Mouse (Mus musculus) CH12.LX (cell line): ENCODE measurements around the gene Ezh1. TPM values are rescaled to one million over a fixed set of nuclear protein-coding genes. Genes with fewer than 3 reads are reported as not detected.

Experiments used
- DNase-seq: peaks from one replicate; pipeline ENCODE4 v3.0.0-alpha.2; 2013; ENCODE audit errors: extremely low read depth
- H3K27ac ChIP-seq: 2 replicates; pipeline ENCODE4 v1.5.1; 2012; ENCODE audit warnings: low read depth, mild to moderate bottlenecking, control low read depth, moderate library complexity; ENCODE audit not compliant: insufficient read depth
- H3K27me3 ChIP-seq: replicated peaks from 2 replicates; pipeline ENCODE3; 2012; ENCODE audit warnings: inconsistent platforms
- H3K36me3 ChIP-seq, 2 experiments: replicated peaks in 1 of 2; 2 replicates each; pipeline versions ENCODE3 to v1.6.1; 2012; ENCODE audit warnings: inconsistent platforms in 1 of 2, low read length in 1 of 2, mild to moderate bottlenecking in 1 of 2, mixed read lengths in 1 of 2, moderate library complexity in 1 of 2; ENCODE audit not compliant: control insufficient read depth in 1 of 2, insufficient read depth in 1 of 2
- H3K4me1 ChIP-seq, 2 experiments: 2 replicates each; pipeline ENCODE4 v1.6.1; 2012; ENCODE audit warnings: inconsistent platforms in 1 of 2, moderate library complexity in 1 of 2; ENCODE audit not compliant: insufficient read depth in 2 of 2, control insufficient read depth in 1 of 2
- H3K4me2 ChIP-seq: 2 replicates; pipeline ENCODE4 v1.6.1; 2012; ENCODE audit warnings: low read depth, mild to moderate bottlenecking, control low read depth; ENCODE audit not compliant: poor library complexity, insufficient read depth, severe bottlenecking
- H3K4me3 ChIP-seq, 3 experiments: fragments of 150-350 bp in 1 of 3; sonication (generic) in 1 of 3; replicated peaks in 1 of 3; 2 replicates each; pipeline versions ENCODE3 to v1.5.1; 2011 to 2012; ENCODE audit warnings: low read depth in 2 of 3, low read length in 2 of 3, mild to moderate bottlenecking in 2 of 3, moderate library complexity in 2 of 3, control low read depth in 1 of 3, improper control_type of control experiment in 1 of 3, inconsistent platforms in 1 of 3, mixed read lengths in 1 of 3; ENCODE audit not compliant: poor library complexity in 1 of 3
- H3K79me2 ChIP-seq: replicated peaks from 2 replicates; pipeline ENCODE4 v1.6.1; 2012; ENCODE audit warnings: mild to moderate bottlenecking, moderate library complexity; ENCODE audit not compliant: control insufficient read depth, poor library complexity, insufficient read depth, severe bottlenecking; ENCODE audit errors: extremely low read depth
- H3K9ac ChIP-seq: 2 replicates; pipeline ENCODE4 v1.6.1; 2012; ENCODE audit warnings: low read depth, mild to moderate bottlenecking, control low read depth, moderate library complexity; ENCODE audit not compliant: insufficient read depth
- H3K9me3 ChIP-seq: replicated peaks from 2 replicates; pipeline ENCODE3; 2012; ENCODE audit warnings: low read length, inconsistent platforms, mixed read lengths
- ELF1 ChIP-seq: IDR thresholded peaks from 2 replicates; pipeline ENCODE4 v1.6.1; 2014; ENCODE audit warnings: low read depth, mild to moderate bottlenecking, inconsistent platforms, low read length, improper control_type of control experiment
- EP300 ChIP-seq: IDR thresholded peaks from 2 replicates; pipeline ENCODE4 v1.6.1; 2011; ENCODE audit warnings: low read length, improper control_type of control experiment
- HCFC1 ChIP-seq: IDR thresholded peaks from 2 replicates; pipeline ENCODE4 v1.6.1; 2012; ENCODE audit warnings: low read depth, mild to moderate bottlenecking, inconsistent platforms, low read length, improper control_type of control experiment
- IRF4 ChIP-seq: IDR thresholded peaks from 2 replicates; pipeline ENCODE4 v1.6.1; 2014; ENCODE audit warnings: low read depth, mild to moderate bottlenecking, inconsistent platforms, low read length, improper control_type of control experiment
- JUND ChIP-seq: conservative IDR thresholded peaks from 2 replicates; pipeline ENCODE4 v1.6.1; 2011; ENCODE audit warnings: low read depth, low read length, improper control_type of control experiment
- KAT2A ChIP-seq: IDR thresholded peaks from 2 replicates; pipeline ENCODE4 v1.6.1; 2012; ENCODE audit warnings: low read length, improper control_type of control experiment, inconsistent platforms; ENCODE audit not compliant: insufficient replicate concordance
- MEF2A ChIP-seq: IDR thresholded peaks from 2 replicates; pipeline ENCODE4 v1.6.1; 2014; ENCODE audit warnings: low read depth, mild to moderate bottlenecking, inconsistent platforms, low read length, improper control_type of control experiment, borderline replicate concordance
- MXI1 ChIP-seq: IDR thresholded peaks from 2 replicates; pipeline ENCODE4 v1.6.1; 2011; ENCODE audit warnings: mild to moderate bottlenecking, low read depth, low read length, improper control_type of control experiment
- NELFE ChIP-seq: IDR thresholded peaks from 2 replicates; pipeline ENCODE4 v1.6.1; 2011; ENCODE audit warnings: low read depth, low read length, improper control_type of control experiment
- NRF1 ChIP-seq: IDR thresholded peaks from 2 replicates; pipeline ENCODE4 v1.6.1; 2014; ENCODE audit warnings: low read depth, mild to moderate bottlenecking, inconsistent platforms, low read length, improper control_type of control experiment, moderate library complexity
- PAX5 ChIP-seq: IDR thresholded peaks from 2 replicates; pipeline ENCODE4 v1.6.1; 2012; ENCODE audit warnings: low read length, inconsistent platforms, mixed read lengths
- POLR2A ChIP-seq: IDR thresholded peaks from 2 replicates; pipeline ENCODE4 v1.6.1; 2011; ENCODE audit warnings: low read depth, mild to moderate bottlenecking, improper control_type of control experiment, low read length
- RAD21 ChIP-seq: IDR thresholded peaks from 2 replicates; pipeline ENCODE4 v1.6.1; 2011; ENCODE audit warnings: low read depth, mild to moderate bottlenecking, low read length, improper control_type of control experiment, moderate library complexity
- SMC3 ChIP-seq: IDR thresholded peaks from 2 replicates; pipeline ENCODE4 v1.6.1; 2011; ENCODE audit warnings: low read depth, low read length, improper control_type of control experiment
- TCF12 ChIP-seq: IDR thresholded peaks from 2 replicates; pipeline ENCODE4 v1.6.1; 2014; ENCODE audit warnings: low read depth, mild to moderate bottlenecking, inconsistent platforms, low read length, improper control_type of control experiment
- UBTF ChIP-seq: IDR thresholded peaks from 2 replicates; pipeline ENCODE4 v1.6.1; 2012; ENCODE audit warnings: low read depth, mild to moderate bottlenecking, inconsistent platforms, low read length, improper control_type of control experiment, moderate library complexity
- ZC3H11A ChIP-seq: IDR thresholded peaks from 2 replicates; pipeline ENCODE4 v1.6.1; 2012; ENCODE audit warnings: low read depth, mild to moderate bottlenecking, inconsistent platforms, low read length, improper control_type of control experiment
- ZKSCAN1 ChIP-seq: IDR thresholded peaks from 2 replicates; pipeline ENCODE4 v1.6.1; 2012; ENCODE audit warnings: low read depth, inconsistent platforms, low read length, improper control_type of control experiment, borderline replicate concordance
- ZMIZ1 ChIP-seq: IDR thresholded peaks from 2 replicates; pipeline ENCODE4 v1.6.1; 2012; ENCODE audit warnings: low read depth, mild to moderate bottlenecking, inconsistent platforms, low read length, improper control_type of control experiment
- ZNF384 ChIP-seq: IDR thresholded peaks from 2 replicates; pipeline ENCODE4 v1.6.1; 2012; ENCODE audit warnings: low read depth, low read length, improper control_type of control experiment, inconsistent platforms
- dilution Hi-C: fragments of 300-500 bp; cut with MboI; formaldehyde crosslinking; loops from 2 replicates; pipeline ENCODE4 v1.14.3; 2020; ENCODE audit warnings: low sequenced_read_pairs; ENCODE audit not compliant: extremely low pct_unique_long_range_greater_than_20kb, extremely low pct_ligation_motif_present
- in situ Hi-C: fragments of 300-500 bp; cut with MboI; formaldehyde crosslinking; loops from 3 replicates; pipeline ENCODE4 v1.14.3; 2019; ENCODE audit warnings: low sequenced_read_pairs, low pct_ligation_motif_present, low pct_unique_long_range_greater_than_20kb, mixed read lengths
- polyA plus RNA-seq: library from polyadenylated mRNA; unstranded; fragments of >175 nt; gene quantifications from 2 replicates; pipeline ENCODE4 v1.2.1, GENCODE M21; 2012; ENCODE audit warnings: low read depth; ENCODE audit not compliant: insufficient read length
- total RNA-seq, 2 experiments: library from RNA; depleted of rRNA; stranded (reverse); fragments of 300-350 nt in 1 of 2; fragments of >200 nt in 1 of 2; gene quantifications; 2 replicates each; pipeline ENCODE4 v1.2.3; 2012 to 2014

The Ezh1 gene
- total and polyA plus RNA-seq, 3 experiments, result 8.7 to 15.3 (median 12.1) TPM

GRCm38 (mm10) chr11:101143338-101144225, 82.7 kb downstream of the Ezh1 start (continued):
- TF ChIP-seq PAX5, result no peak
- peak; percentile 95 for TF ChIP-seq MXI1
- no peak for TF ChIP-seq SMC3

GRCm38 (mm10) chr11:101142215-101142967, 83.9 kb downstream of the Ezh1 start:
- Histone ChIP-seq H3K27ac (no peak overlapping the region), H3K4me3 (no peak overlapping the region), H3K4me2 (no peak overlapping the region), H3K36me3 (no peaks in the 10 kb centered on the region), H3K27me3 (no peaks in the 10 kb centered on the region), H3K4me1 (peaks cover 7 to 32% of the 10 kb centered on the region in 2 experiments), H3K79me2 (no peaks in the 10 kb centered on the region), H3K9ac (no peak overlapping the region), H3K9me3 (no peaks in the 10 kb centered on the region)
- in situ Hi-C loops (no loop called here), dilution Hi-C loops (no loop called here)
- no peak for TF ChIP-seq EP300
- no peak for TF ChIP-seq NELFE
- TF ChIP-seq UBTF, result no peak
- no peak for TF ChIP-seq ELF1
- TF ChIP-seq ZNF384, result no peak
- no peak for TF ChIP-seq KAT2A
- no peak for TF ChIP-seq MEF2A
- TF ChIP-seq ZMIZ1, result no peak
- TF ChIP-seq NRF1, result no peak
- TF ChIP-seq ZC3H11A, result no peak
- TF ChIP-seq IRF4, result no peak
- no peak for TF ChIP-seq JUND
- no peak for TF ChIP-seq POLR2A
- TF ChIP-seq TCF12, result no peak
- no peak for TF ChIP-seq SMC3
- TF ChIP-seq ZKSCAN1, result no peak
- no peak for TF ChIP-seq RAD21
- TF ChIP-seq HCFC1, result no peak
- DNase-seq, result no peak

Other genes starting within 250 kb of the Ezh1 start
Only the 20 nearest of the 30 such genes appear.
- 0.29 and 0.81 TPM in 2 replicates for gene Hsd17b1, start 148.1 kb downstream of the Ezh1 start, total RNA-seq (2012; rRNA removed)
- not detected in 2 replicates for gene Hsd17b1, start 148.1 kb downstream of the Ezh1 start, total RNA-seq (2014; rRNA removed)
- gene Hsd17b1, start 148.1 kb downstream of the Ezh1 start, polyA plus RNA-seq, result 0.17 TPM in 1 of 2 replicates, not detected in the other
- gene Coasy, start 143.9 kb downstream of the Ezh1 start, total RNA-seq (2012; rRNA removed), result 74.9 and 78.9 TPM in 2 replicates
- 60.4 and 66.1 TPM in 2 replicates for gene Coasy, start 143.9 kb downstream of the Ezh1 start, total RNA-seq (2014; rRNA removed)
- 56.6 and 63.4 TPM in 2 replicates for gene Coasy, start 143.9 kb downstream of the Ezh1 start, polyA plus RNA-seq
- gene Mlx, start 139.2 kb downstream of the Ezh1 start, total RNA-seq (2012; rRNA removed), result 45.2 and 63.0 TPM in 2 replicates
- gene Mlx, start 139.2 kb downstream of the Ezh1 start, total RNA-seq (2014; rRNA removed), result 93.1 and 116 TPM in 2 replicates
- 43.3 and 51.5 TPM in 2 replicates for gene Mlx, start 139.2 kb downstream of the Ezh1 start, polyA plus RNA-seq
- gene Psmc3ip, start 131.0 kb downstream of the Ezh1 start, total RNA-seq (2012; rRNA removed), result 63.7 and 106 TPM in 2 replicates
- 85.9 and 106 TPM in 2 replicates for gene Psmc3ip, start 131.0 kb downstream of the Ezh1 start, total RNA-seq (2014; rRNA removed)
- gene Psmc3ip, start 131.0 kb downstream of the Ezh1 start, polyA plus RNA-seq, result 89.9 and 114 TPM in 2 replicates
- 46.5 and 48.2 TPM in 2 replicates for gene Retreg3, start 106.6 kb downstream of the Ezh1 start, total RNA-seq (2012; rRNA removed)
- gene Retreg3, start 106.6 kb downstream of the Ezh1 start, total RNA-seq (2014; rRNA removed), result 50.3 and 55.9 TPM in 2 replicates
- 53.6 and 54.3 TPM in 2 replicates for gene Retreg3, start 106.6 kb downstream of the Ezh1 start, polyA plus RNA-seq
- 108 and 116 TPM in 2 replicates for gene Tubg1, start 106.5 kb downstream of the Ezh1 start, total RNA-seq (2012; rRNA removed)
- gene Tubg1, start 106.5 kb downstream of the Ezh1 start, total RNA-seq (2014; rRNA removed), result 53.7 and 57.4 TPM in 2 replicates
- gene Tubg1, start 106.5 kb downstream of the Ezh1 start, polyA plus RNA-seq, result 182 and 190 TPM in 2 replicates
- 3.1 and 4.7 TPM in 2 replicates for gene Tubg2, start 70.6 kb downstream of the Ezh1 start, total RNA-seq (2012; rRNA removed)
- 1.2 and 2.1 TPM in 2 replicates for gene Tubg2, start 70.6 kb downstream of the Ezh1 start, total RNA-seq (2014; rRNA removed)
- 8.7 and 10.5 TPM in 2 replicates for gene Tubg2, start 70.6 kb downstream of the Ezh1 start, polyA plus RNA-seq
- gene Cntnap1, start 55.9 kb downstream of the Ezh1 start, total RNA-seq (2012; rRNA removed), result 15.6 and 16.7 TPM in 2 replicates
- 3.6 and 4.4 TPM in 2 replicates for gene Cntnap1, start 55.9 kb downstream of the Ezh1 start, total RNA-seq (2014; rRNA removed)
- gene Cntnap1, start 55.9 kb downstream of the Ezh1 start, polyA plus RNA-seq, result 17.9 and 19.5 TPM in 2 replicates
- gene Plekhh3, start 55.1 kb downstream of the Ezh1 start, total RNA-seq (2012; rRNA removed), result 16.3 and 20.3 TPM in 2 replicates
- gene Plekhh3, start 55.1 kb downstream of the Ezh1 start, total RNA-seq (2014; rRNA removed), result 2.8 and 2.9 TPM in 2 replicates
- 3.7 and 5.0 TPM in 2 replicates for gene Plekhh3, start 55.1 kb downstream of the Ezh1 start, polyA plus RNA-seq
- 29.6 and 58.7 TPM in 2 replicates for gene Ccr10, start 51.0 kb downstream of the Ezh1 start, total RNA-seq (2012; rRNA removed)
- 14.1 and 17.2 TPM in 2 replicates for gene Ccr10, start 51.0 kb downstream of the Ezh1 start, total RNA-seq (2014; rRNA removed)
- 12.3 TPM in 2 replicates for gene Ccr10, start 51.0 kb downstream of the Ezh1 start, polyA plus RNA-seq
- 1.3 and 1.5 TPM in 2 replicates for gene Ramp2, start 19.6 kb upstream of the Ezh1 start, total RNA-seq (2012; rRNA removed)
- gene Ramp2, start 19.6 kb upstream of the Ezh1 start, total RNA-seq (2014; rRNA removed), result 0.26 TPM in 1 of 2 replicates, not detected in the other
- 0.33 and 0.80 TPM in 2 replicates for gene Ramp2, start 19.6 kb upstream of the Ezh1 start, polyA plus RNA-seq
- gene Vps25, start 27.2 kb upstream of the Ezh1 start, total RNA-seq (2012; rRNA removed), result 102 and 132 TPM in 2 replicates
- 97.7 and 105 TPM in 2 replicates for gene Vps25, start 27.2 kb upstream of the Ezh1 start, total RNA-seq (2014; rRNA removed)
- gene Vps25, start 27.2 kb upstream of the Ezh1 start, polyA plus RNA-seq, result 210 and 211 TPM in 2 replicates
- 0.85 and 1.2 TPM in 2 replicates for gene Wnk4, start 34.1 kb upstream of the Ezh1 start, total RNA-seq (2012; rRNA removed)
- 0.62 and 0.90 TPM in 2 replicates for gene Wnk4, start 34.1 kb upstream of the Ezh1 start, total RNA-seq (2014; rRNA removed)
- gene Wnk4, start 34.1 kb upstream of the Ezh1 start, polyA plus RNA-seq, result 5.4 and 7.8 TPM in 2 replicates
- 2.5 and 3.4 TPM in 2 replicates for gene Cntd1, start 52.5 kb upstream of the Ezh1 start, total RNA-seq (2012; rRNA removed)
- 0.65 and 0.98 TPM in 2 replicates for gene Cntd1, start 52.5 kb upstream of the Ezh1 start, total RNA-seq (2014; rRNA removed)
- gene Cntd1, start 52.5 kb upstream of the Ezh1 start, polyA plus RNA-seq, result 0.85 and 0.96 TPM in 2 replicates
- gene Coa3, start 52.7 kb upstream of the Ezh1 start, total RNA-seq (2012; rRNA removed), result 285 TPM in 2 replicates
- 177 and 179 TPM in 2 replicates for gene Coa3, start 52.7 kb upstream of the Ezh1 start, total RNA-seq (2014; rRNA removed)
- gene Coa3, start 52.7 kb upstream of the Ezh1 start, polyA plus RNA-seq, result 113 and 117 TPM in 2 replicates
- gene Becn1, start 75.8 kb upstream of the Ezh1 start, total RNA-seq (2012; rRNA removed), result 280 and 282 TPM in 2 replicates
- 207 and 224 TPM in 2 replicates for gene Becn1, start 75.8 kb upstream of the Ezh1 start, total RNA-seq (2014; rRNA removed)
- 177 and 237 TPM in 2 replicates for gene Becn1, start 75.8 kb upstream of the Ezh1 start, polyA plus RNA-seq
- 86.1 and 108 TPM in 2 replicates for gene Psme3, start 89.8 kb upstream of the Ezh1 start, total RNA-seq (2012; rRNA removed)
- 199 and 208 TPM in 2 replicates for gene Psme3, start 89.8 kb upstream of the Ezh1 start, total RNA-seq (2014; rRNA removed)
- gene Psme3, start 89.8 kb upstream of the Ezh1 start, polyA plus RNA-seq, result 496 and 527 TPM in 2 replicates
- gene Aoc2, start 98.6 kb upstream of the Ezh1 start, total RNA-seq (2012; rRNA removed), result 5.0 and 5.5 TPM in 2 replicates
- 3.6 and 4.3 TPM in 2 replicates for gene Aoc2, start 98.6 kb upstream of the Ezh1 start, total RNA-seq (2014; rRNA removed)
- gene Aoc2, start 98.6 kb upstream of the Ezh1 start, polyA plus RNA-seq, result 10.7 and 12.1 TPM in 2 replicates
- 0.25 and 0.29 TPM in 2 replicates for gene Aoc3, start 104.1 kb upstream of the Ezh1 start, total RNA-seq (2012; rRNA removed)
- 0.28 and 0.30 TPM in 2 replicates for gene Aoc3, start 104.1 kb upstream of the Ezh1 start, total RNA-seq (2014; rRNA removed)
- gene Aoc3, start 104.1 kb upstream of the Ezh1 start, polyA plus RNA-seq, result 0.86 and 0.99 TPM in 2 replicates
- 0.08 TPM in 1 of 2 replicates, not detected in the other for gene G6pc, start 141.1 kb upstream of the Ezh1 start, total RNA-seq (2012; rRNA removed)
- not detected in 2 replicates for gene G6pc, start 141.1 kb upstream of the Ezh1 start, total RNA-seq (2014; rRNA removed)
- not detected in 2 replicates for gene G6pc, start 141.1 kb upstream of the Ezh1 start, polyA plus RNA-seq